Mouse (Mus musculus): Measurements from ENCODE around the gene Dnah7c.

Gene Dnah7c

DNA sequence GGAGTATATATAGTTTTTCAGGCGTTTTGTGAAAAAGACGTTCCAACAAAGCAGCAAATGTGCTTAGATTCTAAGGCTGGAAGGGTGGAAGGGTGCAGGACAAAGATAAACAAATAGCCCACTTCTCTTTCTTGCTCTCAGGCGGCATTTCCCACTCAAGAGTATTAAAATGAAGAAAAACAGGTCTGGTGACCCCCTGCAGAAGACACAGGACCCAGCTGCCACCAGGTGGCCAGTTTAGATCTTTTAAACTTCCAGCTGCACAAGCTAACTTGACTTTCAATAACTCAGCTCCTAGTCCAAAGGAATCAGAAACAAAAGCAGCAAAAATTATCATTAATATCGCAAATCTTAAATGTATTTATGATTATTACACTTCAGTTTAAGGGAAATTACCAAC, 431.1 kb downstream of the Dnah7c start:
- DNase-seq, result no peak
